Mouse (Mus musculus): ENCODE results near the gene Calm1. TPM values are rescaled to one million over a fixed set of nuclear protein-coding genes. Genes with fewer than 3 reads are reported as not detected.
A peak's percentile ranks its signal among the peaks of the same experiment; 100 is the strongest.

Gene Calm1
- polyA plus RNA-seq (2014; fragmentation: Nextera tagmentation; extraction: Ambion mirVana) = 1,091 and 1,120 TPM in 2 replicates

- H3K9ac ChIP-seq (ENCODE audit: low read length) = peak within 1 kb of the TSS; percentile 86
- peaks cover 13% of the 10 kb centered on the region for H3K4me1 ChIP-seq (ENCODE audit: control insufficient read depth, insufficient read depth, low read length)
- peaks cover 3% of the 10 kb centered on the region; the same call in 1 of the 2 replicates for H3K36me3 ChIP-seq (ENCODE audit: control insufficient read depth, insufficient read depth, low read length)
- DNase-seq (ENCODE audit: low spot score) = peak; percentile 95
- ATAC-seq (ENCODE audit: insufficient number of reproducible peaks, low FRiP score, low TSS enrichment, low read depth) = peak; percentile 91
- peak within 1 kb of the TSS; percentile 77 for H3K4me2 ChIP-seq (ENCODE audit: low read depth, severe bottlenecking)
- peak within 1 kb of the TSS; percentile 78 for H3K4me3 ChIP-seq (ENCODE audit: low read depth, low read length)
- H3K27me3 ChIP-seq (ENCODE audit: control insufficient read depth, insufficient read depth, low read length) = no peaks in the 10 kb centered on the region
- H3K27ac ChIP-seq (replicated peaks; ENCODE audit: low read depth, low read length) = peak within 1 kb of the TSS; percentile 81
- no peaks in the 10 kb centered on the region for H3K9me3 ChIP-seq (ENCODE audit: control insufficient read depth, low read length)
- under 1% methylated on average over 57 of the region's 58 CpGs for WGBS
Observed at GRCm38 (mm10) chr12:100198967-100199660, at the start of gene Calm1. Gene Calm1, plus strand, starts transcription at chr12:100199435.

GRCm38 (mm10) chr12:100152466-100152865 lies 46.8 kb upstream of the Calm1 start:
- ATAC-seq (ENCODE audit: insufficient number of reproducible peaks, low FRiP score, low TSS enrichment, low read depth) (no peak), DNase-seq (ENCODE audit: low spot score) (no peak)
- no peaks in the 10 kb centered on the region for H3K9me3 ChIP-seq (ENCODE audit: control insufficient read depth, low read length)
- H3K4me1 ChIP-seq (ENCODE audit: control insufficient read depth, insufficient read depth, low read length) = no peaks in the 10 kb centered on the region
- H3K4me2 ChIP-seq (ENCODE audit: low read depth, severe bottlenecking) = no peak overlapping the region
- H3K27me3 ChIP-seq (ENCODE audit: control insufficient read depth, insufficient read depth, low read length) = no peaks in the 10 kb centered on the region
- H3K9ac ChIP-seq (ENCODE audit: low read length) = no peak overlapping the region
- peaks cover 6% of the 10 kb centered on the region for H3K36me3 ChIP-seq (ENCODE audit: control insufficient read depth, insufficient read depth, low read length)
- WGBS = 90% methylated on average over 7 of the region's 7 CpGs
- H3K4me3 ChIP-seq (ENCODE audit: low read depth, low read length) = no peak overlapping the region
- no peak overlapping the region for H3K27ac ChIP-seq (replicated peaks; ENCODE audit: low read depth, low read length)

- peak; percentile 93 for DNase-seq (ENCODE audit: low spot score)
- Histone ChIP-seq H3K4me2 (ENCODE audit: low read depth, severe bottlenecking) (peak within 1 kb of the TSS; percentile 39), H3K27ac (replicated peaks; ENCODE audit: low read depth, low read length) (peak within 1 kb of the TSS; percentile 30; the same call in 1 of the 2 replicates), H3K9ac (ENCODE audit: low read length) (peak within 1 kb of the TSS; percentile 38), H3K4me1 (ENCODE audit: control insufficient read depth, insufficient read depth, low read length) (no peaks in the 10 kb centered on the region), H3K4me3 (ENCODE audit: low read depth, low read length) (peak within 1 kb of the TSS; percentile 39), H3K36me3 (ENCODE audit: control insufficient read depth, insufficient read depth, low read length) (no peaks in the 10 kb centered on the region), H3K27me3 (ENCODE audit: control insufficient read depth, insufficient read depth, low read length) (no peaks in the 10 kb centered on the region), H3K9me3 (ENCODE audit: control insufficient read depth, low read length) (no peaks in the 10 kb centered on the region)
- whole genome bisulfite sequencing = under 1% methylated on average over 26 of the region's 26 CpGs
- peak; percentile 98 for ATAC-seq (ENCODE audit: insufficient number of reproducible peaks, low FRiP score, low TSS enrichment, low read depth)
Observed at GRCm38 (mm10) chr12:100159261-100159975, 39.8 kb upstream of the Calm1 start, which contains the start of gene Nrde2. Gene Nrde2, minus strand, starts transcription at chr12:100159653.

GRCm38 (mm10) chr12:100164991-100165500 lies 34.2 kb upstream of the Calm1 start:
- no peak overlapping the region for H3K4me2 ChIP-seq (ENCODE audit: low read depth, severe bottlenecking)
- no peak overlapping the region for H3K27ac ChIP-seq (replicated peaks; ENCODE audit: low read depth, low read length)
- no peak for DNase-seq (ENCODE audit: low spot score)
- H3K4me1 ChIP-seq (ENCODE audit: control insufficient read depth, insufficient read depth, low read length) = no peaks in the 10 kb centered on the region
- no peak overlapping the region for H3K9ac ChIP-seq (ENCODE audit: low read length)
- WGBS = 78% methylated on average over 7 of the region's 7 CpGs
- no peak for ATAC-seq (ENCODE audit: insufficient number of reproducible peaks, low FRiP score, low TSS enrichment, low read depth)
- H3K36me3 ChIP-seq (ENCODE audit: control insufficient read depth, insufficient read depth, low read length) = no peaks in the 10 kb centered on the region
- no peaks in the 10 kb centered on the region for H3K9me3 ChIP-seq (ENCODE audit: control insufficient read depth, low read length)
- no peak overlapping the region for H3K4me3 ChIP-seq (ENCODE audit: low read depth, low read length)
- no peaks in the 10 kb centered on the region for H3K27me3 ChIP-seq (ENCODE audit: control insufficient read depth, insufficient read depth, low read length)

GRCm38 (mm10) chr12:100166177-100166576 lies 33.1 kb upstream of the Calm1 start:
- WGBS = 27% methylated on average over 3 of the region's 3 CpGs
- no peak overlapping the region for H3K27ac ChIP-seq (replicated peaks; ENCODE audit: low read depth, low read length)
- no peaks in the 10 kb centered on the region for H3K36me3 ChIP-seq (ENCODE audit: control insufficient read depth, insufficient read depth, low read length)
- no peak overlapping the region for H3K4me2 ChIP-seq (ENCODE audit: low read depth, severe bottlenecking)
- no peaks in the 10 kb centered on the region for H3K27me3 ChIP-seq (ENCODE audit: control insufficient read depth, insufficient read depth, low read length)
- ATAC-seq (ENCODE audit: insufficient number of reproducible peaks, low FRiP score, low TSS enrichment, low read depth) (no peak), DNase-seq (ENCODE audit: low spot score) (peak; percentile 55)
- no peak overlapping the region for H3K9ac ChIP-seq (ENCODE audit: low read length)
- no peaks in the 10 kb centered on the region for H3K9me3 ChIP-seq (ENCODE audit: control insufficient read depth, low read length)
- H3K4me3 ChIP-seq (ENCODE audit: low read depth, low read length) = no peak overlapping the region
- H3K4me1 ChIP-seq (ENCODE audit: control insufficient read depth, insufficient read depth, low read length) = no peaks in the 10 kb centered on the region

- Histone ChIP-seq H3K36me3 (ENCODE audit: control insufficient read depth, insufficient read depth, low read length) (no peaks in the 10 kb centered on the region), H3K4me2 (ENCODE audit: low read depth, severe bottlenecking) (no peak overlapping the region), H3K27me3 (ENCODE audit: control insufficient read depth, insufficient read depth, low read length) (no peaks in the 10 kb centered on the region), H3K4me3 (ENCODE audit: low read depth, low read length) (no peak overlapping the region), H3K4me1 (ENCODE audit: control insufficient read depth, insufficient read depth, low read length) (no peaks in the 10 kb centered on the region), H3K27ac (replicated peaks; ENCODE audit: low read depth, low read length) (no peak overlapping the region), H3K9me3 (ENCODE audit: control insufficient read depth, low read length) (no peaks in the 10 kb centered on the region), H3K9ac (ENCODE audit: low read length) (no peak overlapping the region)
- 87% methylated on average over 8 of the region's 8 CpGs for WGBS
- DNase-seq (ENCODE audit: low spot score) (no peak), ATAC-seq (ENCODE audit: insufficient number of reproducible peaks, low FRiP score, low TSS enrichment, low read depth) (no peak)
Observed at GRCm38 (mm10) chr12:100166939-100167338, 32.3 kb upstream of the Calm1 start.

GRCm38 (mm10) chr12:100167502-100167901 lies 31.7 kb upstream of the Calm1 start:
- DNase-seq (ENCODE audit: low spot score) = no peak
- no peaks in the 10 kb centered on the region for H3K36me3 ChIP-seq (ENCODE audit: control insufficient read depth, insufficient read depth, low read length)
- H3K4me2 ChIP-seq (ENCODE audit: low read depth, severe bottlenecking) = peak overlapping the region; percentile 49; the same call in 1 of the 2 replicates
- H3K9ac ChIP-seq (ENCODE audit: low read length) = no peak overlapping the region
- H3K9me3 ChIP-seq (ENCODE audit: control insufficient read depth, low read length) = no peaks in the 10 kb centered on the region
- WGBS = 76% methylated on average over 1 of the region's 1 CpGs
- H3K27me3 ChIP-seq (ENCODE audit: control insufficient read depth, insufficient read depth, low read length) = no peaks in the 10 kb centered on the region
- H3K27ac ChIP-seq (replicated peaks; ENCODE audit: low read depth, low read length) = no peak overlapping the region; the same call in 1 of the 2 replicates
- peak; percentile 31; the same call in 1 of the 2 replicates for ATAC-seq (ENCODE audit: insufficient number of reproducible peaks, low FRiP score, low TSS enrichment, low read depth)
- no peaks in the 10 kb centered on the region for H3K4me1 ChIP-seq (ENCODE audit: control insufficient read depth, insufficient read depth, low read length)
- H3K4me3 ChIP-seq (ENCODE audit: low read depth, low read length) = no peak overlapping the region

Data from limb, embryonic 11.5 days (tissue).